Mouse (Mus musculus) limb, embryonic 14.5 days (tissue): ENCODE measurements around the gene Dpp9. TPM values are rescaled to one million over a fixed set of nuclear protein-coding genes. Genes with fewer than 3 reads are reported as not detected.

ENCODE experiments used
- ATAC-seq: fragments of 200-750 bp; cut with Nextera tagmentation; 2 replicates; pipeline ENCODE4 v1.8.0; 2017; ENCODE audit warnings: low read depth, moderate number of reproducible peaks, moderate TSS enrichment; ENCODE audit not compliant: low FRiP score
- DNase-seq: peaks from one replicate; pipeline ENCODE4 v3.0.0-alpha.2; 2015; ENCODE audit warnings: low spot score
- H3K27ac ChIP-seq: fragments of 300-500 bp; sonication (generic); replicated peaks from 2 replicates; pipeline ENCODE4 v1.5.1; 2014; ENCODE audit warnings: low read depth, mild to moderate bottlenecking, low read length, moderate library complexity, mixed read lengths
- H3K27me3 ChIP-seq: fragments of 300-500 bp; sonication (generic); 2 replicates; pipeline ENCODE4 v1.6.1; 2014; ENCODE audit warnings: low read length, mixed read lengths; ENCODE audit not compliant: control insufficient read depth, insufficient read depth
- H3K36me3 ChIP-seq: fragments of 300-500 bp; sonication (generic); 2 replicates; pipeline ENCODE4 v1.6.1; 2014; ENCODE audit warnings: mild to moderate bottlenecking, low read length, moderate library complexity, mixed read lengths; ENCODE audit not compliant: control insufficient read depth, insufficient read depth
- H3K4me1 ChIP-seq: fragments of 300-500 bp; sonication (generic); 2 replicates; pipeline ENCODE4 v1.6.1; 2014; ENCODE audit warnings: antibody characterized with exemption, low read length, mixed read lengths; ENCODE audit not compliant: control insufficient read depth, insufficient read depth
- H3K4me2 ChIP-seq: fragments of 300-500 bp; sonication (generic); replicated peaks from 2 replicates; pipeline ENCODE4 v1.6.1; 2014; ENCODE audit warnings: low read depth, mild to moderate bottlenecking, low read length, moderate library complexity; ENCODE audit not compliant: severe bottlenecking
- H3K4me3 ChIP-seq: fragments of 300-500 bp; sonication (generic); replicated peaks from 2 replicates; pipeline ENCODE4 v1.5.1; 2014; ENCODE audit warnings: low read length
- H3K9ac ChIP-seq: fragments of 300-500 bp; sonication (generic); 2 replicates; pipeline ENCODE4 v1.6.1; 2014; ENCODE audit warnings: mild to moderate bottlenecking, low read depth, low read length, moderate library complexity; ENCODE audit not compliant: severe bottlenecking
- H3K9me3 ChIP-seq: fragments of 300-500 bp; sonication (generic); 2 replicates; pipeline ENCODE4 v1.6.1; 2016; ENCODE audit warnings: low read length; ENCODE audit not compliant: control insufficient read depth
- POLR2A ChIP-seq: fragments of 200-500 bp; IDR thresholded peaks from 2 replicates; pipeline ENCODE4 v1.8.0; 2012; ENCODE audit warnings: inconsistent platforms, mild to moderate bottlenecking, moderate library complexity, borderline replicate concordance; ENCODE audit not compliant: insufficient read depth, insufficient read length; ENCODE audit errors: extremely low read depth
- WGBS: fragments of 180-500 bp; shearing (Covaris S2); extraction: QIAGEN DNeasy Blood & Tissue Kit; methylation state at CpG from one replicate; pipeline ENCODE4 v1.1.7; 2014; 5-methylcytosine and 5-hydroxymethylcytosine counted together
- polyA plus RNA-seq, 2 experiments: library from polyadenylated mRNA; depleted of rRNA in 1 of 2; stranded (reverse) in 1 of 2; unstranded in 1 of 2; fragments of >200 nt; fragmentation: Nextera tagmentation in 1 of 2; extraction: Ambion mirVana in 1 of 2; gene quantifications; 2 replicates each; pipeline versions ENCODE4 v1.2.1 to v1.2.3; 2012 to 2014

The Dpp9 gene
- polyA plus RNA-seq, 2 experiments, result 33.9 to 54.3 TPM

DNA sequence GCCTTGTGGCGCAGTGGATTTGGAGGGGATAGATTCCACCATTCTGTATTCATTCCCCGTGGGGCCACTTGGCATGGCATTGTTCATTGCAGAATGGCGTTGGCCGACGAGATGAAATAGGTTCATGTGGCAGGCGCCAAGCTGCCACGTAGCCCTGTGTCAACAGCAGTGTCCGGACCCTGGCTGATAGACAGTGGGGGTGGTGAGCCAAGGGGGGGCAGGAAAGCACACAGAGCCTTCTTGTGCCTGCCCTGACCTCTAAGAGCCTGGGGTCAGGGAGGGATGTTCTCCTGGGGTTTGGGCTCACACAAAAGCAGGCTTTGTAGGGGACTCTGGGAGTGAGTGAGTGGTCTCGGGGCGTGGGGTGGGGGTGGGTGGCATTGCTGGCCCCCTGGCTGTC is 48.1 kb downstream of the Dpp9 start:
- no peak overlapping the region for H3K4me3 ChIP-seq
- H3K27ac ChIP-seq, result no peak overlapping the region
- H3K4me2 ChIP-seq, result no peak overlapping the region
- no peaks in the 10 kb centered on the region for H3K4me1 ChIP-seq
- TF ChIP-seq POLR2A, result no peak
- no peak overlapping the region for H3K9ac ChIP-seq
- DNase-seq (no peak), ATAC-seq (no peak)
- H3K36me3 ChIP-seq, result peaks cover 11% of the 10 kb centered on the region
- no peaks in the 10 kb centered on the region for H3K9me3 ChIP-seq
- H3K27me3 ChIP-seq, result no peaks in the 10 kb centered on the region
- 72% methylated on average over 10 of the region's 10 CpGs for WGBS

DNA sequence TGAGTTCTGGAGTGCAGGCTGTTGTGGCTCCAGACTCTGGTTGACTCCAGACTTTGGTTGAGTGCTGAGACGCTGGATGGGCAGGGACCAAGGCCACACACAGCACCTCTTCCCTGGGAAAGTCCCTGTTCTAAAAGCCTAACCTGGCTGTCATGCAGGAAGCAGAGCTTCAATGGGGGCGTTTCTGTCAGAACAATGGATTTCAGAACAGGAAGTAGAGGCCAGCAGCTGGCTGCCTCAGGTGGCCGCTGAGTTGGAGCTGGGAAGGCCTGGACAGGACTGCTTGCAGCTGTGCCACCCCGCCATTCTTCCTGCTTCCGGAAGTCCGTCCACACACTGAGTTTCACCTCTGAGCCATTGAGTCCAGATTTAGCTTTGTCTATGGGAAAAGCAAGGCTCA is 48.9 kb downstream of the Dpp9 start:
- H3K27me3 ChIP-seq, result no peaks in the 10 kb centered on the region
- DNase-seq (peak; percentile 20), ATAC-seq (no peak)
- 69% methylated on average over 6 of the region's 6 CpGs for whole genome bisulfite sequencing
- H3K9me3 ChIP-seq, result no peaks in the 10 kb centered on the region
- H3K4me3 ChIP-seq, result no peak overlapping the region
- H3K27ac ChIP-seq, result no peak overlapping the region
- no peak overlapping the region for H3K9ac ChIP-seq
- peaks cover 6% of the 10 kb centered on the region; the same call in 1 of the 2 replicates for H3K36me3 ChIP-seq
- no peak for TF ChIP-seq POLR2A
- no peak overlapping the region for H3K4me2 ChIP-seq
- no peaks in the 10 kb centered on the region for H3K4me1 ChIP-seq

DNA sequence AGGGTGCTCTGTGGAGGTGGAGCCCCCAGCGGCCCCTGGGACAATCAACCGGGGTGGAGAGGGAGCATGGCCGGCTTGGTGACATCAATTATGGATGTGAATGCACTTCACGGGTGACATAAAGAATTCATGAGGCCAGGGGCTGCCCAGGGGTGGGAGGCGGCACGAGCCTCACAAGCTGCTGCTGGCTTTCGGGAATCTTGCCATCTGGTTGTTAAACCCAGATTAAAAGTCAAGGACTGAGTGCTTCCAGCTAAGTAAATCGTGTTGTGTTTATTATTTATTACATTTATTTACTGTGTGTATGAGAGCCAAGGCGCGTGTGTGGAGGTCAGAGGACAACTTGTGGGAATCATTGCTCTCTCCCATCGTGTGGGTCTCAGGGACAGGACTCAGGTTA is 53.0 kb downstream of the Dpp9 start:
- H3K27ac ChIP-seq, result no peak overlapping the region
- H3K4me1 ChIP-seq, result peaks cover 7% of the 10 kb centered on the region; the same call in 1 of the 2 replicates
- no peaks in the 10 kb centered on the region for H3K9me3 ChIP-seq
- H3K9ac ChIP-seq, result no peak overlapping the region
- no peaks in the 10 kb centered on the region for H3K36me3 ChIP-seq
- TF ChIP-seq POLR2A, result no peak
- no peak overlapping the region for H3K4me2 ChIP-seq
- no peak for ATAC-seq
- no peaks in the 10 kb centered on the region for H3K27me3 ChIP-seq
- no peak overlapping the region for H3K4me3 ChIP-seq
- DNase-seq, result no peak
- whole genome bisulfite sequencing, result 65% methylated on average over 11 of the region's 11 CpGs

DNA sequence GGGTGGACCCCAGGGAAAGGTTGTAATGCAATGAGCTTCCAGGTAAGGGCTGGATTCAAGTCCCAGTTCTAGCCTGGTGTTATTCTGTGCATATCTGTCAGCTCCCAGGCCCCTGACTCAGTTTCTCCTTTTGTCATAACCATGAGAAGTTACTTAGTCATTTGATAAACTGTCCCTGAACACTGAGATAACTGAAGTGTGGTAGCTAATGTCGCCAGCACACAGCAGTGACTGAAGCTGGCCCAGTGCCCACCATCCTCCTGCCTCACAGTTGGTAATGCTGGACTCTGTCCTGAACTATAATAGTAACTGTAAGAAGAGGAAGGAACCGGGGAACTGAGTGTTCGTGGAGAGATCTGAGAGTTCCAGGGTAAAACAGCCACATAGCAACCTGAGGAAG is 54.2 kb downstream of the Dpp9 start:
- H3K9me3 ChIP-seq, result no peaks in the 10 kb centered on the region
- no peak overlapping the region for H3K4me2 ChIP-seq
- DNase-seq (no peak), ATAC-seq (no peak)
- no peaks in the 10 kb centered on the region for H3K27me3 ChIP-seq
- TF ChIP-seq POLR2A, result no peak
- H3K9ac ChIP-seq, result no peak overlapping the region
- H3K4me1 ChIP-seq, result peaks cover 7% of the 10 kb centered on the region; the same call in 1 of the 2 replicates
- 72% methylated on average over 3 of the region's 3 CpGs for WGBS
- no peak overlapping the region for H3K27ac ChIP-seq
- no peak overlapping the region for H3K4me3 ChIP-seq
- H3K36me3 ChIP-seq, result no peaks in the 10 kb centered on the region

DNA sequence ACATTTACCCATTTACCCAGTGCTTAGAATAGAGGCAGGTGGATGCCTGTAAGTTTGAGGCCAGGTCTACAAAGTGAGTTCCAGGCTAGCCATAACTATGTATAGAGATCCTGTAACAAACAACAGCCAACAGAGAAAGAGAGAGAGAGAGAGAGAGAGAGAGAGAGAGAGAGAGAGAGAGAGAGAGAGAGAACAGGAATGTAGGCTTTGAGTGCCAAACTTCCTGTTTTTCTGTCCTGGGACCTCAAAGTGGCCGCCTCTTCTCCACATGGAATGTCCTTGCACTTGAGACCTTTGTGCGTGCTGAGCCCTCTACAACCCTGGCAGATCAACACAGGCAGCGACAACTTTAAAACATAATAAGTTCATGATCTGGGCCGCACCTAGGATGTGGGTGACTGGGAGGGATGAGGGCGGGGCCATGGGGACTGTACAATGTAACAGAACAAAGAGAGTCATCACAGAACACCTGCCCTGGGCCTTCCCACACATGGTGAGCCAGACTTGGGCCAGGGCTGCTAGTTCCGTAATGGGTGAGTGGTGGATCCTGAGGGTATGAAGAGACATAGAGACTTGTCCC is 55.1 kb downstream of the Dpp9 start:
- WGBS, result 76% methylated on average over 6 of the region's 6 CpGs
- H3K4me3 ChIP-seq, result 0 out of 2 replicates have a peak overlapping the region, but pooled peaks have one; percentile 43
- H3K36me3 ChIP-seq, result no peaks in the 10 kb centered on the region
- no peaks in the 10 kb centered on the region for H3K9me3 ChIP-seq
- no peak overlapping the region for H3K9ac ChIP-seq
- no peak overlapping the region for H3K27ac ChIP-seq
- H3K27me3 ChIP-seq, result no peaks in the 10 kb centered on the region
- DNase-seq (no peak), ATAC-seq (no peak)
- H3K4me2 ChIP-seq, result peak overlapping the region; percentile 73; the same call in 1 of the 2 replicates
- TF ChIP-seq POLR2A, result no peak
- peaks cover 7% of the 10 kb centered on the region; the same call in 1 of the 2 replicates for H3K4me1 ChIP-seq
